Mouse (Mus musculus) layer of hippocampus, adult 8-10 months (tissue): ENCODE measurements around the gene Rcn3. TPM values are rescaled to one million over a fixed set of nuclear protein-coding genes. Genes with fewer than 3 reads are reported as not detected.
"Not testable (repeated sequence)": the region's sequence is repeated elsewhere in the genome, so short reads cannot be mapped to it uniquely, and the experiment has no call there.

Experiments used
- DNase-seq, 2 experiments: peaks; one replicate each; pipeline ENCODE4 v3.0.0; 2022; ENCODE audit warnings: low spot score in 2 of 2
- total RNA-seq, 4 experiments: library from RNA; stranded (reverse); gene quantifications; 2 replicates each; pipeline ENCODE4 v1.2.4; 2022

Gene Rcn3
- total RNA-seq, 4 experiments from 2014 or later: 9.9 to 13.9 (median 10.6) TPM

GRCm38 (mm10) chr7:45098541-45099240, 6.7 kb upstream of the Rcn3 start:
- DNase-seq: no peak

- DNase-seq: no peak
Observed at GRCm38 (mm10) chr7:45097479-45097878, 5.5 kb upstream of the Rcn3 start.

- not testable (repeated sequence) for DNase-seq
Observed at GRCm38 (mm10) chr7:45095965-45096364, 3.9 kb upstream of the Rcn3 start.

- DNase-seq: no peak
Observed at GRCm38 (mm10) chr7:45095367-45095766, 3.3 kb upstream of the Rcn3 start.

- no peak for DNase-seq
Observed at GRCm38 (mm10) chr7:45094121-45094520, 2.1 kb upstream of the Rcn3 start.

GRCm38 (mm10) chr7:45093516-45093905, 1.5 kb upstream of the Rcn3 start:
- no peak for DNase-seq

GRCm38 (mm10) chr7:45092828-45093515, 951 bp upstream of the Rcn3 start:
- DNase-seq: no peak

- no peak for DNase-seq
Observed at GRCm38 (mm10) chr7:45091001-45091990, 725 bp downstream of the Rcn3 start.

GRCm38 (mm10) chr7:45090251-45090977, 1.6 kb downstream of the Rcn3 start:
- DNase-seq: no peak

GRCm38 (mm10) chr7:45088597-45088996, 3.4 kb downstream of the Rcn3 start:
- DNase-seq: no peak

GRCm38 (mm10) chr7:45086084-45086483, 5.9 kb downstream of the Rcn3 start:
- no peak for DNase-seq

- DNase-seq: no peak
Observed at GRCm38 (mm10) chr7:45083300-45083890, 8.6 kb downstream of the Rcn3 start.

- no peak for DNase-seq
Observed at GRCm38 (mm10) chr7:45082401-45083299, 9.4 kb downstream of the Rcn3 start.

- no peak for DNase-seq
Observed at GRCm38 (mm10) chr7:45081016-45081415, 11.0 kb downstream of the Rcn3 start.

GRCm38 (mm10) chr7:45079856-45080255, 12.2 kb downstream of the Rcn3 start:
- peak; percentile 78 to 94 for DNase-seq

GRCm38 (mm10) chr7:45078513-45078912, 13.5 kb downstream of the Rcn3 start:
- DNase-seq: peak in 1 of 2 experiments; percentile 60

- no peak for DNase-seq
Observed at GRCm38 (mm10) chr7:45077829-45078228, 14.2 kb downstream of the Rcn3 start.

GRCm38 (mm10) chr7:45077322-45077721, 14.7 kb downstream of the Rcn3 start:
- DNase-seq: no peak

- DNase-seq: no peak
Observed at GRCm38 (mm10) chr7:45076501-45076900, 15.5 kb downstream of the Rcn3 start.

GRCm38 (mm10) chr7:45075405-45075804, 16.6 kb downstream of the Rcn3 start:
- no peak for DNase-seq
